Mouse (Mus musculus) heart, postnatal 25 days (tissue): ENCODE data around the gene Sez6l. TPM values are rescaled to one million over a fixed set of nuclear protein-coding genes. Genes with fewer than 3 reads are reported as not detected.

Source experiments
- DNase-seq: peaks from one replicate; pipeline ENCODE4 v3.0.0; 2022; ENCODE audit warnings: low spot score
- intact Hi-C: fragments of 180-260 bp; cut with DNase I; formaldehyde crosslinking; loops from one replicate; pipeline ENCODE4 v1.15.1; 2025
- total RNA-seq, 2 experiments: library from RNA; stranded (reverse); gene quantifications; 2 replicates each; pipeline ENCODE4 v1.2.3; 2021

Sez6l gene
- total RNA-seq, 2 experiments from 2014 or later, result 0.16 to 0.20 TPM

- intact Hi-C loops, result no loop called here
- no peak for DNase-seq
These were observed 30.2 kb downstream of the Sez6l start for GRCm38 (mm10) chr5:112546771-112547170.

- DNase-seq, result no peak
- intact Hi-C loops, result no loop called here
These were observed 38.7 kb downstream of the Sez6l start for GRCm38 (mm10) chr5:112538295-112538694.

GRCm38 (mm10) chr5:112535868-112536267 is 41.1 kb downstream of the Sez6l start:
- intact Hi-C loops, result no loop called here
- no peak for DNase-seq

GRCm38 (mm10) chr5:112534146-112534545 is 42.8 kb downstream of the Sez6l start:
- no peak for DNase-seq
- intact Hi-C loops, result no loop called here

- intact Hi-C loops, result no loop called here
- no peak for DNase-seq
These were observed 43.5 kb downstream of the Sez6l start for GRCm38 (mm10) chr5:112533312-112534075.

- intact Hi-C loops, result no loop called here
- DNase-seq, result no peak
These were observed 44.1 kb downstream of the Sez6l start for GRCm38 (mm10) chr5:112532894-112533293.

GRCm38 (mm10) chr5:112532210-112532609 is 44.8 kb downstream of the Sez6l start:
- intact Hi-C loops, result no loop called here
- no peak for DNase-seq

- no peak for DNase-seq
- intact Hi-C loops, result no loop called here
These were observed 45.9 kb downstream of the Sez6l start for GRCm38 (mm10) chr5:112531111-112531510.

GRCm38 (mm10) chr5:112526936-112527335 is 50.0 kb downstream of the Sez6l start:
- intact Hi-C loops, result no loop called here
- DNase-seq, result no peak

GRCm38 (mm10) chr5:112526435-112526834 is 50.5 kb downstream of the Sez6l start:
- no peak for DNase-seq
- intact Hi-C loops, result no loop called here

- intact Hi-C loops, result no loop called here
- no peak for DNase-seq
These were observed 51.0 kb downstream of the Sez6l start for GRCm38 (mm10) chr5:112525980-112526379.

GRCm38 (mm10) chr5:112525271-112525670 is 51.7 kb downstream of the Sez6l start:
- intact Hi-C loops, result no loop called here
- no peak for DNase-seq

GRCm38 (mm10) chr5:112523796-112524195 is 53.2 kb downstream of the Sez6l start:
- no peak for DNase-seq

GRCm38 (mm10) chr5:112523331-112523730 is 53.7 kb downstream of the Sez6l start:
- DNase-seq, result no peak
- intact Hi-C loops, result no loop called here

More at GRCm38 (mm10) chr5:112523796-112524195, 53.2 kb downstream of the Sez6l start:
- intact Hi-C loops, result no loop called here

GRCm38 (mm10) chr5:112521703-112522527 is 55.1 kb downstream of the Sez6l start:
- DNase-seq, result no peak
- intact Hi-C loops, result no loop called here

- DNase-seq, result no peak
- intact Hi-C loops, result no loop called here
These were observed 55.9 kb downstream of the Sez6l start for GRCm38 (mm10) chr5:112520826-112521702.

GRCm38 (mm10) chr5:112518773-112519172 is 58.2 kb downstream of the Sez6l start:
- intact Hi-C loops, result no loop called here
- no peak for DNase-seq

- no peak for DNase-seq
- intact Hi-C loops, result no loop called here
These were observed 59.5 kb downstream of the Sez6l start for GRCm38 (mm10) chr5:112517454-112517853.

GRCm38 (mm10) chr5:112516527-112516926 is 60.5 kb downstream of the Sez6l start:
- DNase-seq, result no peak
- intact Hi-C loops, result no loop called here

- no peak for DNase-seq
- intact Hi-C loops, result no loop called here
These were observed 66.6 kb downstream of the Sez6l start for GRCm38 (mm10) chr5:112510351-112510750.
